Mouse (Mus musculus) embryonic facial prominence, embryonic 15.5 days (tissue): Measurements from ENCODE around the gene Ak8. TPM values are rescaled to one million over a fixed set of nuclear protein-coding genes. Genes with fewer than 3 reads are reported as not detected.

ENCODE experiments used
- ATAC-seq: fragments of 200-750 bp; cut with Nextera tagmentation; 2 replicates; pipeline ENCODE4 v1.8.0; 2017; ENCODE audit warnings: low read depth, moderate TSS enrichment; ENCODE audit not compliant: insufficient number of reproducible peaks, low FRiP score, low TSS enrichment
- H3K27ac ChIP-seq: fragments of 300-500 bp; sonication (generic); replicated peaks from 2 replicates; pipeline ENCODE4 v1.5.1; 2015; ENCODE audit warnings: mild to moderate bottlenecking, inconsistent platforms
- H3K27me3 ChIP-seq: fragments of 300-500 bp; sonication (generic); 2 replicates; pipeline ENCODE4 v1.6.1; 2015; ENCODE audit warnings: inconsistent platforms
- H3K36me3 ChIP-seq: fragments of 300-500 bp; sonication (generic); 2 replicates; pipeline ENCODE4 v1.6.1; 2015; ENCODE audit warnings: mild to moderate bottlenecking, inconsistent platforms
- H3K4me1 ChIP-seq: fragments of 300-500 bp; sonication (generic); 2 replicates; pipeline ENCODE4 v1.6.1; 2015; ENCODE audit warnings: inconsistent platforms
- H3K4me2 ChIP-seq: fragments of 300-500 bp; sonication (generic); replicated peaks from 2 replicates; pipeline ENCODE4 v1.6.1; 2015; ENCODE audit warnings: mild to moderate bottlenecking, inconsistent platforms
- H3K4me3 ChIP-seq: fragments of 300-500 bp; sonication (generic); replicated peaks from 2 replicates; pipeline ENCODE4 v1.5.1; 2015; ENCODE audit warnings: mild to moderate bottlenecking, inconsistent platforms
- H3K9ac ChIP-seq: fragments of 300-500 bp; sonication (generic); 2 replicates; pipeline ENCODE4 v1.6.1; 2015; ENCODE audit warnings: inconsistent platforms
- H3K9me3 ChIP-seq: fragments of 300-500 bp; sonication (generic); replicated peaks from 2 replicates; pipeline ENCODE4 v1.6.1; 2016; ENCODE audit warnings: inconsistent platforms
- WGBS: fragments of 180-500 bp; shearing (Covaris S2); methylation state at CpG from one replicate; pipeline ENCODE4 v1.1.7; 2015; 5-methylcytosine and 5-hydroxymethylcytosine counted together
- polyA plus RNA-seq: library from polyadenylated mRNA; unstranded; fragments of >200 nt; fragmentation: Nextera tagmentation; extraction: Ambion mirVana; gene quantifications from 2 replicates; pipeline ENCODE4 v1.2.1, GENCODE M21; 2015

Ak8 gene
- polyA plus RNA-seq, 1 experiment from 2014 or later, result 6.5 TPM

- H3K4me2 ChIP-seq, result no peak overlapping the region
- ATAC-seq, result no peak
These were observed 97.6 kb downstream of the Ak8 start for GRCm38 (mm10) chr2:28797490-28798106.

GRCm38 (mm10) chr2:28798390-28798789, 98.4 kb downstream of the Ak8 start:
- Histone ChIP-seq H3K4me3 (no peak overlapping the region), H3K4me1 (peaks cover 6% of the 10 kb centered on the region; the same call in 1 of the 2 replicates), H3K4me2 (no peak overlapping the region), H3K27me3 (peaks cover 17% of the 10 kb centered on the region), H3K27ac (no peak overlapping the region), H3K9ac (no peak overlapping the region), H3K9me3 (no peaks in the 10 kb centered on the region), H3K36me3 (no peaks in the 10 kb centered on the region)
- ATAC-seq, result no peak
- 27% methylated on average over 3 of the region's 3 CpGs for WGBS

More at GRCm38 (mm10) chr2:28797490-28798106, 97.6 kb downstream of the Ak8 start:
- Histone ChIP-seq H3K27me3 (peaks cover 15% of the 10 kb centered on the region), H3K27ac (no peak overlapping the region), H3K9me3 (no peaks in the 10 kb centered on the region), H3K4me1 (peaks cover 6% of the 10 kb centered on the region; the same call in 1 of the 2 replicates), H3K36me3 (no peaks in the 10 kb centered on the region), H3K4me3 (no peak overlapping the region), H3K9ac (no peak overlapping the region)
- 36% methylated on average over 18 of the region's 18 CpGs for WGBS

GRCm38 (mm10) chr2:28799575-28799974, 99.6 kb downstream of the Ak8 start:
- H3K4me3 ChIP-seq, result no peak overlapping the region
- peaks cover 17% of the 10 kb centered on the region for H3K27me3 ChIP-seq
- peaks cover 6% of the 10 kb centered on the region; the same call in 1 of the 2 replicates for H3K4me1 ChIP-seq
- H3K4me2 ChIP-seq, result no peak overlapping the region
- no peak overlapping the region for H3K9ac ChIP-seq
- no peaks in the 10 kb centered on the region for H3K9me3 ChIP-seq
- ATAC-seq, result no peak
- WGBS, result 44% methylated on average over 2 of the region's 2 CpGs
- H3K27ac ChIP-seq, result no peak overlapping the region
- no peaks in the 10 kb centered on the region for H3K36me3 ChIP-seq

GRCm38 (mm10) chr2:28803406-28803805, 103.4 kb downstream of the Ak8 start:
- Histone ChIP-seq H3K4me1 (no peaks in the 10 kb centered on the region), H3K4me2 (no peak overlapping the region), H3K27ac (no peak overlapping the region), H3K27me3 (peaks cover 11% of the 10 kb centered on the region), H3K4me3 (no peak overlapping the region), H3K9ac (no peak overlapping the region), H3K9me3 (no peaks in the 10 kb centered on the region), H3K36me3 (no peaks in the 10 kb centered on the region)
- WGBS, result 83% methylated on average over 7 of the region's 7 CpGs
- no peak for ATAC-seq

GRCm38 (mm10) chr2:28808841-28809240, 108.9 kb downstream of the Ak8 start:
- no peak overlapping the region for H3K9ac ChIP-seq
- H3K4me3 ChIP-seq, result no peak overlapping the region
- no peaks in the 10 kb centered on the region for H3K36me3 ChIP-seq
- ATAC-seq, result no peak
- no peaks in the 10 kb centered on the region for H3K9me3 ChIP-seq
- H3K27me3 ChIP-seq, result no peaks in the 10 kb centered on the region
- no peaks in the 10 kb centered on the region for H3K4me1 ChIP-seq
- H3K27ac ChIP-seq, result no peak overlapping the region
- 68% methylated on average over 6 of the region's 6 CpGs for WGBS
- H3K4me2 ChIP-seq, result no peak overlapping the region

- Histone ChIP-seq H3K9me3 (no peaks in the 10 kb centered on the region), H3K36me3 (no peaks in the 10 kb centered on the region), H3K4me1 (no peaks in the 10 kb centered on the region), H3K4me2 (no peak overlapping the region), H3K9ac (no peak overlapping the region), H3K27me3 (no peaks in the 10 kb centered on the region), H3K4me3 (no peak overlapping the region), H3K27ac (no peak overlapping the region)
- 40% methylated on average over 5 of the region's 5 CpGs for WGBS
- no peak for ATAC-seq
These were observed 110.5 kb downstream of the Ak8 start for GRCm38 (mm10) chr2:28810260-28811013.

- H3K9ac ChIP-seq, result no peak overlapping the region
- no peaks in the 10 kb centered on the region for H3K4me1 ChIP-seq
- H3K4me2 ChIP-seq, result no peak overlapping the region
- WGBS, result 66% methylated on average over 4 of the region's 4 CpGs
- no peaks in the 10 kb centered on the region for H3K27me3 ChIP-seq
- no peak overlapping the region for H3K27ac ChIP-seq
- H3K9me3 ChIP-seq, result no peaks in the 10 kb centered on the region
- ATAC-seq, result no peak
- no peak overlapping the region for H3K4me3 ChIP-seq
- H3K36me3 ChIP-seq, result peaks cover 10% of the 10 kb centered on the region; the same call in 1 of the 2 replicates
These were observed 118.9 kb downstream of the Ak8 start for GRCm38 (mm10) chr2:28818866-28819265.

GRCm38 (mm10) chr2:28829265-28829664, 129.3 kb downstream of the Ak8 start:
- no peak for ATAC-seq
- no peak overlapping the region for H3K4me2 ChIP-seq
- peaks cover 92% of the 10 kb centered on the region for H3K36me3 ChIP-seq
- H3K4me3 ChIP-seq, result no peak overlapping the region
- no peak overlapping the region for H3K9ac ChIP-seq
- H3K27me3 ChIP-seq, result no peaks in the 10 kb centered on the region
- 47% methylated on average over 4 of the region's 4 CpGs for WGBS
- H3K27ac ChIP-seq, result no peak overlapping the region
- H3K4me1 ChIP-seq, result no peaks in the 10 kb centered on the region
- H3K9me3 ChIP-seq, result no peaks in the 10 kb centered on the region

GRCm38 (mm10) chr2:28836181-28836940, 136.4 kb downstream of the Ak8 start:
- H3K4me3 ChIP-seq, result no peak overlapping the region
- peaks cover 34% of the 10 kb centered on the region for H3K36me3 ChIP-seq
- no peak overlapping the region; the same call in 1 of the 2 replicates for H3K27ac ChIP-seq
- H3K9me3 ChIP-seq, result no peaks in the 10 kb centered on the region
- H3K9ac ChIP-seq, result no peak overlapping the region
- peaks cover 27% of the 10 kb centered on the region for H3K4me1 ChIP-seq
- ATAC-seq, result no peak
- H3K4me2 ChIP-seq, result no peak overlapping the region
- no peaks in the 10 kb centered on the region for H3K27me3 ChIP-seq
- 57% methylated on average over 3 of the region's 3 CpGs for whole genome bisulfite sequencing

GRCm38 (mm10) chr2:28839501-28840221, 139.7 kb downstream of the Ak8 start:
- Histone ChIP-seq H3K4me1 (peaks cover 36% of the 10 kb centered on the region), H3K4me3 (peak overlapping the region; percentile 89), H3K9ac (peak overlapping the region; percentile 93), H3K27me3 (no peaks in the 10 kb centered on the region), H3K36me3 (peaks cover 5% of the 10 kb centered on the region), H3K27ac (peak overlapping the region; percentile 92), H3K4me2 (peak overlapping the region; percentile 81), H3K9me3 (no peaks in the 10 kb centered on the region)
- under 1% methylated on average over 53 of the region's 53 CpGs for WGBS
- ATAC-seq, result no peak; the same call in none of the 2 replicates
